Mouse (Mus musculus) CH12F3 (cell line): Measurements from ENCODE around the gene Nsmce4a.
"Not testable (repeated sequence)": the region's sequence is repeated elsewhere in the genome, so short reads cannot be mapped to it uniquely, and the experiment has no call there.

ENCODE experiments used
- in situ Hi-C: fragments of 300-500 bp; cut with MboI; formaldehyde crosslinking; loops from 2 replicates; pipeline ENCODE4 v1.14.3; 2020; ENCODE audit warnings: low sequenced_read_pairs

The Nsmce4a gene

DNA sequence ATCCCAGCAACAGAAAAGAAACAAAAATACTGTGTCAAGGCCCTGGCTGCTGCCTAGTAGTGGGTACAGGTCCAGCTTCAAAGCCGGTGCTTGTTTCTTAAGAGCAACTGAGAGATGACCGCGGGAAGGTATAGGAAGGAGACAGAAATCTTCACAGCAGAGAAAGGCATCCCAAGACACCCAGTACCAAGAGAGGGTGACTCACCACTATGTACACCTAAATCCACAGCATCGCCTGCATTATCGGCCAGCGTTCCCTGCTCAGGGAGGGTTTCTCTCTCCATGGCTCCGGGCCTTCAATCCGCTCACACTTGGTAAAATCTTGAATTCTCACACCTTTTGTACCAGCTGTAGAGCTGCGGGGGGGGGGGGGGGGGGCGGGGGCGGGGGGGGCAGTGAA lies at the start of gene Nsmce4a:
Gene Nsmce4a, minus strand, starts transcription at position 298 of the 400 bp plus-strand sequence.
- in situ Hi-C loops = no loop called here

DNA sequence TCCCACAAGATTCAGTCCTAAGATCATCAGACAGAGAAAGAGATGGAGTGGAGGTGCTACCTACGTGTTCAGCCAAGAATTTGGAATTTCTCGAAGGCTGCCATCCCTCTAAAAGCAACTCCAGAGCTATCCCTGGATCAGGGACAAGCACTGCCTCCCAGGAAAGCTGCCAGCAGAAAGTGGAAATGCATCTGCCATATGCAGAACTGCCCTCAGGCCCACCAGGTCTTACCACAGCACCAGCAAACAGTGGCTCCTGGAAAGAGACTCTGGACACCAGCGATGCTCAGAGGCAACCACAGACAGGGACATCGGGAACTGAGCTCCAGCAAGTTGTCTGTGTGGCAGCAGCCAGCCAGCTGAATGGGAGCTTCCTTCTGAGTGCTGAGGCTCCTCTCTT lies 49.4 kb upstream of the Nsmce4a start:
- in situ Hi-C loops = no loop called here

- in situ Hi-C loops = no loop called here
Measured at GRCm38 (mm10) chr7:130621953-130622352, 49.0 kb upstream of the Nsmce4a start.

DNA sequence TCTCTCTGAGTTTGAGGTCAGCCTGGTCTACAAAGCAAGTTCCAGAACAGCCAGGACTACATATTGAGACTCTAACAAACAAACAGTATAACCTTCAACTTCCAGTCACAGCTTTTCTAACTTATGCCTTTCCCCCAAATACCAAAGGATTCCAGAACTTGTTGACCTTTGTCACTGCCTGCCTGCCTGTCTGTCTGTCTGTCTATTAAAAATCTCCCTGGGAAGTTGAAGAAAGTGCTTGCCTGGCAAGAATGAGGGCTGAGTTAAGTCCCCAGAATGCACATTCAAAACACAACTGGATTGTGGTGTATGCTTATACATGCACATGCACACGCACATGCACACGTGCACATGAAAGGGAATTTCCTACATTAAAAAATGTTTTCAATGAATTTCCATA lies 48.1 kb upstream of the Nsmce4a start:
- in situ Hi-C loops = no loop called here

- in situ Hi-C loops = no loop called here
Measured at GRCm38 (mm10) chr7:130617591-130617990, 44.7 kb upstream of the Nsmce4a start.

GRCm38 (mm10) chr7:130613973-130614372 lies 41.1 kb upstream of the Nsmce4a start:
- in situ Hi-C loops = no loop called here

GRCm38 (mm10) chr7:130606958-130607357 lies 34.0 kb upstream of the Nsmce4a start:
- in situ Hi-C loops = no loop called here

GRCm38 (mm10) chr7:130605111-130605510 lies 32.2 kb upstream of the Nsmce4a start:
- in situ Hi-C loops = no loop called here

DNA sequence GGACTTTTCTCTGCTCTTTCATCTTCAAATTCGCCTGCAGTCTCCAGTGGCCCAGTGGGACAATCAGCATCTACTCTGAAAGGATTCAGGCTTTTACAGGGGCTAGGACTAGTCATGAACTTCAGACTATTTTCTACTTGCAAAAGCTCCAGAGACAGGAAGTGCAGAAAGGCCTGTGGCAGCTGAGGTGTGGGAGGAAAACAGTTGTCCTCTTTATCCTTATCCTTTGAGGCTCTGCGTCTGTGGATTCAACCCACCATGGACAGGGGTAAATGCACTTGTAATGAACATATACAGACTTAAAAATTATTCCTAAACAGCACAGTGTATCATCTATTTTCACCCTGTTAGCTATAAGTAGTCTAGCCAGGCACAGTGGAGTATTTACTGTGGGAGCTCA lies 31.5 kb upstream of the Nsmce4a start:
- in situ Hi-C loops = no loop called here

GRCm38 (mm10) chr7:130603556-130603955 lies 30.6 kb upstream of the Nsmce4a start:
- in situ Hi-C loops = no loop called here

- in situ Hi-C loops = no loop called here
Measured at GRCm38 (mm10) chr7:130602804-130603203, 29.9 kb upstream of the Nsmce4a start.

DNA sequence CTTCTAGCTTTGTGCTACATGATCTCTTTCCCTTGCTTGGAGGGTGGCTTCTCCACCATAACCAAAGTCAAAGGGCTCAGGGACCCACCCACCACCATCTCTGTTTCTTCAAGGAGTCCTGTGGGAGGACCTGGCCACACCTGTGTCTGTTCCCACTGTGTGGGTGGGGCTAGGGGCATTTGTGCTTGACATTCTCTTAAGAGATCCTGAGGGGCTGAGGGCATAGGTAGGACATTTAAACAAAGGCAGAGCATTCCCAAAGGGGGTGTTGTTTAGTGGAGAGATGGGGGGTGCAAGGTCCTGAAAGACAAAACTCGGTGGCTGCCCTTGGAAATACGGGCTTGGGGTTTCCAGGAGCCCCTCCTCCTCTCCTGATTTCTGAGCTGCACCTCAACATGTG lies 27.6 kb upstream of the Nsmce4a start:
- in situ Hi-C loops = no loop called here

DNA sequence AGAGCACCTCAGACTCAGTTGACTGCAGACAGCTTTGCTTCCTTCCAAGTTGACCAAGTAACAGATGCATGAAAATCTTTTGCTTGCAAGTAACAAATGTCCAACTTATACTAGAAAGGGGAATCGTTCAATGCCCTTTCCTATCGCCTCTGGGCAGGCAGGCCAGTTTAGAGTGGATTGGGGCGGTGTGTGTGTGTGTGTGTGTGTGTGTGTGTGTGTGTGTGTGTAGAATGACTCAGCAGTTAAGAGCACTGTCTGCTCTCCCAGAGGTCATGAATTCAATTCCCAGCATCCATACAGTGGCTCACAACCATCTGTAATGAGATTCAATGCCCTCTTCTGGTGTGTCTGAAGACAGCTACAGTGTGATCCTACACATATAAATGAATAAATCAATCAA lies 27.2 kb upstream of the Nsmce4a start:
- in situ Hi-C loops = no loop called here

DNA sequence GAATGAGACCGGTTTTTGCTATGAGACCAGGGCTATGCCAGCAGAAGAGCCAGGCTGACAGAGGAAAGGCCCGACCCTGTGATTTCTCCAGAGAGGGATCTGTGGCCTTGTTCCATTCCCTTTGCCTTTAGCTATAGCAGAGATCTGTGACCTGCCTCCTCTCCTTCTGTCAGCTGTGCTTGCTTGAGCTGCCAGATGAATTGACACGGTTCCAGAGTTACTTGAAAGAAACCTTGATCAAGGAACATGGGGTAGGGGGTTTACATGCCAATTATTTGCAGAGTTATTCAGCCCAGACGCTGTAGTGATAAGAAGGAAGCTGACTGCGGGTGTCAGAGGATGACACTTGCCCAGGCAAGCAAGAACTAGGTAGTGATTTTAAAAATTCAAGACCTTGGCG lies 24.6 kb upstream of the Nsmce4a start:
- in situ Hi-C loops = no loop called here

DNA sequence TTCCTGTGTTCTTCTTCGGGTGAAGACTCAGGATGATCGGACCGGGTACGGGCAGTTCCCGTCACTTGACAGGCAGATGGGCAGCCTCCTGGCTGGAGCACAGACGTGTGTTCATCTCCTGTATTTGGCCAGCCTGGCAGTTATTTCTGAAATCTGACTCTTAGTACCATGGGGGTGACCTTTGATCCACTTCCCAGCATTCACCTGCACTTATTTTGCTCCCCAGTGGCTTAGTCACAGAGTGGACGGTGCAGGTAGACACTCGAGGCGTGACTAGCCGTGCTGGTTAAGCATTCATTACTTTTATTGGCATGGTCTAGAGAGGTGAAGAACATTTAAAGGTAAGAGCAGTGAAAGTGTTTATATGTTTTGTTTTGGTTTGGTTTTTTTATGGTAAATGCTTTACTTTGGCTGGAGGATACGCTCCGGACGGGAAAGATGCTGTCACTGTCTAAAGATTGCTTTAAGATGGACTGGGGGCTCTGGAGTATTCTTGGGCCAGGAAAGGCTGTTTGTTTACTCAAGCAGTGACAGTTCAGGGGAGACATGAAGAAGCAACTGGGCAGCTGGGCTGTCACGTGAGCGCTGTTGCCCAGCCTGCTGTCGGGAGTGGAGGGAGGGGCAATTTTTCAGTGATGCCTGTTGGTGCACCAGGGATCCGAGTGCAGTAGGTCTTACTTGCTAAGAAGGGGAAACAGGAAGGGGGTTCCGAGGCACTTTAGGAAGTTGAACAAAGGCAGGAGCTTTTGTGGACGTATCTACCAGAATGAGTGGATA lies 23.3 kb upstream of the Nsmce4a start:
- in situ Hi-C loops = not testable (repeated sequence)

DNA sequence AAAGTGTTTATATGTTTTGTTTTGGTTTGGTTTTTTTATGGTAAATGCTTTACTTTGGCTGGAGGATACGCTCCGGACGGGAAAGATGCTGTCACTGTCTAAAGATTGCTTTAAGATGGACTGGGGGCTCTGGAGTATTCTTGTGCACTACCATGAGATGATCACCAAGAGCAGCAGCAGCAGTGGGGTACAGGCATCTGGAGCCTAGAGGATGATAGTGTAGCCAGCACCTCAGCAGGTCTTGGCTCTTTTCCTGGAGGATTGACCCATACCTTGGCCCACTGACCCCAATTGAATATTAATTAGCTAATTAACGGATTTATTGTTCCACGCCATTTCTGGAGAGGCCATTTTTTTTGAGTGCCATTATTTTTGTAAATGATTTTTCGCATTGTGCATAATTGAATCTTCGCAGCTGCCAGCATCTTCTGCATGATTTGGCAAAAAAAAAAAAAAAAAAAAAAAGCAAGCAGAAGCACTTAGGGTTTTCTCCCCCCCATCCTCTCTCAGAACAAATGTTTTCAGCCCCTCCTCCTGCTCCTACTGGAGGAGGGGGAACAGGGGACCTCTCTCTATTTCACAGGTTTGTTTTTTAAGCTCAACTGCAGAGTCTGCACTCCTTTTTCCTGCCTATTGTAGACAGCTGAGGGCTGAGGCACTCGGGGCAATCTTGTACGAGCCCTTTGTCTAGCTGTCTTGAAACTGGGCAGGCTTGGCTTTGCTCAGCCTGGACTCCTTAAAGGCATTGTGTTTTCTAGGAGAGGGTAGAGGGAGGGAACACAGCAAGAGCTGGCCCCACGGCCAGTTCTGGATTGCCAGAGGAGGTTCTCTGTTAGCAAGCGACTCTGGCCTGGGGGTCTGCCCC lies 20.7 kb upstream of the Nsmce4a start:
- in situ Hi-C loops = not testable (repeated sequence)

GRCm38 (mm10) chr7:130592975-130593374 lies 20.1 kb upstream of the Nsmce4a start:
- in situ Hi-C loops = not testable (repeated sequence)

DNA sequence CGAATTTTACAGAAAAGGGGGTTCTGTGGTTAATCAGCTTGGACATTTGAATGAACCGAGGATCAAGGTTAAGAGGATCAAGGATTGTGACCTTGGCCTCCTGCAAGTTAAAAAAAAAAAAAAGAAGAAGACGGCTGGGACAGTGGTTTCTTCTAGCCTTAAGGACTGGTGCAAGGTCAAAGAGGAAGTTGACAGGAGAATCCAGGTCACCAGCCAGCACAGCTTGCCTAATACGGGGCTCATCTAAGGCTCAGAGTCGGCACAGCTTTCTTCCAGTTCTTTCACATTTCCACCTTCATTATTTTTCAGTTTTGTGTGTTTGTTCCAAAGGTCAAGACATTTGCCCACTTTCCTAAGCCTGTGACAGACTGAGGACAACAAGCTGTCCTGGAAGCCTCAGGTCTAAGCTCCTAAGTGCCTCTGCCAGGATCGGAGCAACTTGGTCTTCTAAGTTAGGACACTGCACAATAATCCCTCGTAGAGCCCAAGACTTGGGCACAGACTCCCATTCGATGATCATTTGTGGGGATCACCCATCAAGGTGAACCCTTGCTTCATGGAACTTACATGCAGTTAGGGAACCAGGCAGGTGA lies 18.0 kb upstream of the Nsmce4a start:
- in situ Hi-C loops = no loop called here

- in situ Hi-C loops = no loop called here
Measured at GRCm38 (mm10) chr7:130590081-130590828, 17.3 kb upstream of the Nsmce4a start.

GRCm38 (mm10) chr7:130586521-130587072 lies 13.7 kb upstream of the Nsmce4a start:
- in situ Hi-C loops = no loop called here

GRCm38 (mm10) chr7:130578607-130579006 lies 5.7 kb upstream of the Nsmce4a start:
- in situ Hi-C loops = no loop called here
